Mouse (Mus musculus): ENCODE data around the gene Eif4g1. TPM values are rescaled to one million over a fixed set of nuclear protein-coding genes. Genes with fewer than 3 reads are reported as not detected.

Eif4g1 gene
- total and polyA plus RNA-seq, 3 experiments, result 403 to 519 (median 473) TPM

DNA sequence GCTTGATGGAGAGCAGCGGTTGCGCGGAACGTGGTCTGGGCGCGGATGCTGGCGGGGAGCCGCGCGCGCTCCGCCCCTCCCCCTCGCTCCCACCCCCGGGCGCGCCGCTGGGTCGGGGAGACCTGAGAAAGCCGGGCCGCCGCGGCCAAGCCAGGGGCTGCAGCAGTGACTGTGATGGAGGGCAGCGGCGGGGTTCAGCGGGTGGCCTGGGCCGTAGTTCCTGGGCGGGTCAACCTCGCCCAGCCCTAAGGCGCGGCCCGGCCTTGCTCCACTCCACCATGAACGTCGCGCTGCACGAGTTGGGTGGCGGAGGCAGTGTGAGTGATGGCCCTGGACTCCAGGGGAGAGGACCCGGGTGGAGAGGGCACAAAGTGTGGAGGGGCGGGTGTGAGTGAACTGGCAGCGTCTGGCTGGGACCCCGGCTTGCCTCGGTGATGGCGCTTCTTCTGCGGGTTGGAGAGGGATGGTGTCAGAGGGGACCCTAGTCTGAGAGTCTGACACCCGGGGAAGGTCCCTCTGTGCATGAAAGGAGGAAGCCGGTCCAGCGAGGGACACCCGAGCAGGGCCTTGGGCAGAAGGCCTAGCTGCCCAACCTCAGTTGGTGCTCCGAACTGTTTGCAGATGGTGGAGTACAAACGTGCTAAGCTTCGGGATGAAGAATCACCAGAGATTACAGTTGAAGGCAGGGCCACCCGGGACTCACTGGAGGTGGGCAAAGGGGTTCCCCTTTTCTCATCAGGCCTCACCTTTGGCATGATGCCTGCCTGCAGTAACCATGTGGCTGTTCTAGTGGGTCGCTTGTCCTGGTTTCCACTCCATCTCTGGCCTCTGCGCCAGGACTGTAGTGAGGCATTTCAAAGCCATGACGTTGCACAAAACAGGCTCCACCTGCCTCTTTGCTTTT lies 38.1 kb upstream of the Eif4g1 start, which contains the start of gene Ece2:
Ece2 (plus strand) TSS at position 98 of the 904 bp plus-strand sequence.
- in situ Hi-C loops (cut with MboI; ENCODE audit: low pct_ligation_motif_present, low pct_unique_long_range_greater_than_20kb, low sequenced_read_pairs) (no loop called here), dilution Hi-C loops (cut with MboI; ENCODE audit: extremely low pct_ligation_motif_present, extremely low pct_unique_long_range_greater_than_20kb, low sequenced_read_pairs) (no loop called here)
- no peak for TF ChIP-seq KAT2A (IDR thresholded peaks at IDR 0.05; ENCODE audit: insufficient replicate concordance, low read length)
- TF ChIP-seq EP300 (IDR thresholded peaks at IDR 0.05; ENCODE audit: low read length), result no peak
- Histone ChIP-seq H3K4me2 (ENCODE audit: insufficient read depth, low read depth, poor library complexity, severe bottlenecking) (peak within 1 kb of the TSS; percentile 10; the same call in 1 of the 2 replicates), H3K27ac (ENCODE audit: insufficient read depth, low read depth) (no peak within 1 kb of the TSS), H3K4me1 (ENCODE audit: control insufficient read depth in 1 of 2, insufficient read depth in 2 of 2) (no peaks in the 10 kb centered on the region), H3K9ac (ENCODE audit: insufficient read depth, low read depth) (no peak within 1 kb of the TSS), H3K9me3 (replicated peaks; ENCODE audit: low read length) (no peaks in the 10 kb centered on the region), H3K36me3 (replicated peaks in 1 of 2; ENCODE audit: control insufficient read depth in 1 of 2, insufficient read depth in 1 of 2, low read length in 1 of 2) (no peaks in the 10 kb centered on the region), H3K27me3 (replicated peaks) (no peaks in the 10 kb centered on the region), H3K4me3 (replicated peaks in 1 of 3; ENCODE audit: low read depth in 2 of 3, low read length in 2 of 3, poor library complexity in 1 of 3) (no peak within 1 kb of the TSS), H3K79me2 (replicated peaks; ENCODE audit: control insufficient read depth, extremely low read depth, insufficient read depth, poor library complexity, severe bottlenecking) (no peaks in the 10 kb centered on the region)
- no peak for DNase-seq (ENCODE audit: extremely low read depth)

DNA sequence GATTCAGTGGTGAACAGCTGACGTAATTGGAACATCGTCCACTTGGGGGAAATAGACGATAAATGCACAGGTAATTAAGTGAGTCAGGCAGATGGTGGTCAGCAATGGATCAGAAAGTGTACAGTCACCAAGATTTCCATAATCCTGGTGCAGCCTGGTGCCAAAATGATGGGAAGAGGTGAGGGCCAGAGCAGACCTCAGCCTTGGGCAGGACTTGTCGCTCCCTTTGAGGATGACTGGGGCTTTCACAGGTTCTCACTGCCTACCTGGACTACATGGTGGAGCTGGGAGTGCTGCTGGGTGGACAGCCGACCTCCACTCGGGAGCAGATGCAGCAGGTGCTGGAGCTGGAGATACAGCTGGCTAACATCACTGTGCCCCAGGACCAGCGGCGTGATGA lies 30.7 kb upstream of the Eif4g1 start:
- in situ Hi-C loops (cut with MboI; ENCODE audit: low pct_ligation_motif_present, low pct_unique_long_range_greater_than_20kb, low sequenced_read_pairs) (no loop called here), dilution Hi-C loops (cut with MboI; ENCODE audit: extremely low pct_ligation_motif_present, extremely low pct_unique_long_range_greater_than_20kb, low sequenced_read_pairs) (no loop called here)
- Histone ChIP-seq H3K4me3 (replicated peaks in 1 of 3; ENCODE audit: low read depth in 2 of 3, low read length in 2 of 3, poor library complexity in 1 of 3) (no peak overlapping the region), H3K36me3 (replicated peaks in 1 of 2; ENCODE audit: control insufficient read depth in 1 of 2, insufficient read depth in 1 of 2, low read length in 1 of 2) (no peaks in the 10 kb centered on the region), H3K4me1 (ENCODE audit: control insufficient read depth in 1 of 2, insufficient read depth in 2 of 2) (peaks cover 3 to 15% of the 10 kb centered on the region in 2 experiments), H3K9me3 (replicated peaks; ENCODE audit: low read length) (no peaks in the 10 kb centered on the region), H3K9ac (ENCODE audit: insufficient read depth, low read depth) (no peak overlapping the region), H3K4me2 (ENCODE audit: insufficient read depth, low read depth, poor library complexity, severe bottlenecking) (no peak overlapping the region), H3K27me3 (replicated peaks) (no peaks in the 10 kb centered on the region), H3K79me2 (replicated peaks; ENCODE audit: control insufficient read depth, extremely low read depth, insufficient read depth, poor library complexity, severe bottlenecking) (no peaks in the 10 kb centered on the region), H3K27ac (ENCODE audit: insufficient read depth, low read depth) (no peak overlapping the region)
- no peak for DNase-seq (ENCODE audit: extremely low read depth)
- TF ChIP-seq JUND (conservative IDR thresholded peaks at IDR 0.05; ENCODE audit: low read depth, low read length) (no peak), CTCF (conservative IDR thresholded peaks at IDR 0.05 in 1 of 2, IDR thresholded peaks at IDR 0.05 in 1 of 2; ENCODE audit: low read depth in 2 of 2, low read length in 2 of 2) (no peak), SMC3 (IDR thresholded peaks at IDR 0.05; ENCODE audit: low read depth, low read length) (no peak), KAT2A (IDR thresholded peaks at IDR 0.05; ENCODE audit: insufficient replicate concordance, low read length) (no peak), MAX (IDR thresholded peaks at IDR 0.05; ENCODE audit: low read length) (no peak), SIN3A (IDR thresholded peaks at IDR 0.05; ENCODE audit: low read length) (no peak), PAX5 (IDR thresholded peaks at IDR 0.05; ENCODE audit: low read length) (no peak), USF2 (conservative IDR thresholded peaks at IDR 0.05; ENCODE audit: low read depth, low read length) (no peak), MXI1 (IDR thresholded peaks at IDR 0.05; ENCODE audit: low read depth, low read length) (no peak)

DNA sequence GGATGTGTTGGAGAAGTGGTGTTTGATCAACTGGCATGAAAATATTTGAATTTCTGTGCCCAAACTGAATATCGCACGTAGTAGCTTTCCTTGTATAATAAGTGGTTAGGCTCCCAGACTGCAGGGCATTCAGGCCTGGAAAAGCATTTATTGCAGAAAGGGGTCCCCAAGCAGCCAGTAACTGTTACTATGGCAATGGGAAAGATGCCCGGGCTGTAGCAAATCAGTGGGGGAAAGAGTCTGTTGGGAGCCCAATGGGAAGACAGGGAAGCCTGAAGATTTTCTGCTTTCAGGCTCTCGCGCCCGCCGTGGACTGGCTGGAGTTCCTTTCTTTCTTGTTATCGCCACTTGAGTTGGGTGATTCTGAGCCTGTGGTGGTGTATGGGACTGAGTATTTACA lies 29.7 kb upstream of the Eif4g1 start:
- Histone ChIP-seq H3K79me2 (replicated peaks; ENCODE audit: control insufficient read depth, extremely low read depth, insufficient read depth, poor library complexity, severe bottlenecking) (no peaks in the 10 kb centered on the region), H3K27me3 (replicated peaks) (no peaks in the 10 kb centered on the region), H3K4me3 (replicated peaks in 1 of 3; ENCODE audit: low read depth in 2 of 3, low read length in 2 of 3, poor library complexity in 1 of 3) (no peak overlapping the region), H3K36me3 (replicated peaks in 1 of 2; ENCODE audit: control insufficient read depth in 1 of 2, insufficient read depth in 1 of 2, low read length in 1 of 2) (no peaks in the 10 kb centered on the region), H3K27ac (ENCODE audit: insufficient read depth, low read depth) (no peak overlapping the region), H3K9ac (ENCODE audit: insufficient read depth, low read depth) (no peak overlapping the region), H3K4me1 (ENCODE audit: control insufficient read depth in 1 of 2, insufficient read depth in 2 of 2) (peaks cover 3 to 15% of the 10 kb centered on the region in 2 experiments), H3K4me2 (ENCODE audit: insufficient read depth, low read depth, poor library complexity, severe bottlenecking) (no peak overlapping the region), H3K9me3 (replicated peaks; ENCODE audit: low read length) (no peaks in the 10 kb centered on the region)
- dilution Hi-C loops (cut with MboI; ENCODE audit: extremely low pct_ligation_motif_present, extremely low pct_unique_long_range_greater_than_20kb, low sequenced_read_pairs) (no loop called here), in situ Hi-C loops (cut with MboI; ENCODE audit: low pct_ligation_motif_present, low pct_unique_long_range_greater_than_20kb, low sequenced_read_pairs) (no loop called here)
- TF ChIP-seq RCOR1 (conservative IDR thresholded peaks at IDR 0.05; ENCODE audit: low read depth, low read length) (no peak), MYC (IDR thresholded peaks at IDR 0.05; ENCODE audit: low read depth, low read length) (no peak), CTCF (conservative IDR thresholded peaks at IDR 0.05 in 1 of 2, IDR thresholded peaks at IDR 0.05 in 1 of 2; ENCODE audit: low read depth in 2 of 2, low read length in 2 of 2) (no peak), JUN (IDR thresholded peaks at IDR 0.05; ENCODE audit: insufficient read depth, low read depth, low read length) (no peak), ELF1 (IDR thresholded peaks at IDR 0.05; ENCODE audit: low read depth, low read length) (no peak), MAFK (IDR thresholded peaks at IDR 0.05; ENCODE audit: insufficient replicate concordance, low read length) (no peak), ZNF384 (IDR thresholded peaks at IDR 0.05; ENCODE audit: low read depth, low read length) (no peak), NELFE (IDR thresholded peaks at IDR 0.05; ENCODE audit: low read depth, low read length) (no peak)
- no peak for DNase-seq (ENCODE audit: extremely low read depth)

Measured in CH12.LX (cell line).